Mouse (Mus musculus) lung, postnatal 0 days (tissue): ENCODE measurements around the gene Ddb1.

ENCODE experiments used
- CTCF ChIP-seq: IDR thresholded peaks from 2 replicates; pipeline ENCODE4 v1.5.1; 2016; ENCODE audit warnings: antibody characterized with exemption, mild to moderate bottlenecking
- EP300 ChIP-seq: IDR thresholded peaks from 2 replicates; pipeline ENCODE4 v1.6.1; 2016; ENCODE audit warnings: antibody characterized with exemption, mild to moderate bottlenecking, control low read depth

GRCm38 (mm10) chr19:10576690-10577561 lies 28.2 kb upstream of the Ddb1 start, which contains the start of the genes Cyb561a3 and Tmem138:
- TF ChIP-seq CTCF (peak; percentile 75), EP300 (peak; percentile 47)
